Mouse (Mus musculus) small intestine, adult 2 months (tissue): ENCODE data around the gene Jkamp. TPM values are rescaled to one million over a fixed set of nuclear protein-coding genes. Genes with fewer than 3 reads are reported as not detected.

ENCODE experiments used
- H3K27ac ChIP-seq: fragments of 200-500 bp; 2 replicates; pipeline ENCODE4 v1.5.1; 2012; ENCODE audit warnings: low read depth, low read length, control low read depth, inconsistent platforms; ENCODE audit not compliant: insufficient read depth
- H3K27me3 ChIP-seq: fragments of 200-500 bp; 2 replicates; pipeline ENCODE4 v1.6.1; 2012; ENCODE audit warnings: mild to moderate bottlenecking, moderate library complexity, low read length, inconsistent platforms; ENCODE audit not compliant: control insufficient read depth, insufficient read depth
- H3K36me3 ChIP-seq: fragments of 200-500 bp; 2 replicates; pipeline ENCODE4 v1.6.1; 2012; ENCODE audit warnings: mild to moderate bottlenecking, low read length, control low read depth, inconsistent platforms; ENCODE audit not compliant: control insufficient read depth, insufficient read depth
- H3K4me1 ChIP-seq: fragments of 200-500 bp; 2 replicates; pipeline ENCODE4 v1.6.1; 2012; ENCODE audit warnings: low read length, inconsistent platforms, mixed read lengths; ENCODE audit not compliant: control insufficient read depth, insufficient read depth, insufficient read length
- H3K4me3 ChIP-seq: fragments of 200-500 bp; 2 replicates; pipeline ENCODE4 v1.5.1; 2012; ENCODE audit warnings: low read depth, mild to moderate bottlenecking, control low read depth, inconsistent platforms, low read length, moderate library complexity
- CTCF ChIP-seq: fragments of 200-500 bp; IDR thresholded peaks from 2 replicates; pipeline ENCODE4 v1.5.1; 2012; ENCODE audit warnings: low read depth, mild to moderate bottlenecking, control low read depth, inconsistent platforms, low read length, moderate library complexity, mixed read lengths; ENCODE audit not compliant: insufficient replicate concordance, insufficient read length; ENCODE audit errors: extremely low read depth
- POLR2A ChIP-seq: fragments of 200-500 bp; IDR thresholded peaks from 2 replicates; pipeline ENCODE4 v1.6.1; 2012; ENCODE audit warnings: low read depth, mild to moderate bottlenecking, control low read depth, inconsistent platforms, low read length, moderate library complexity
- WGBS: fragments of 180-500 bp; shearing (Covaris S2); methylation state at CpG from one replicate; pipeline ENCODE4 v1.1.7; 2018; 5-methylcytosine and 5-hydroxymethylcytosine counted together
- polyA plus RNA-seq: library from polyadenylated mRNA; depleted of rRNA; stranded (reverse); fragments of >200 nt; gene quantifications from 2 replicates; pipeline ENCODE4 v1.2.3, GENCODE M21; 2012; rRNA removed

Jkamp gene
- polyA plus RNA-seq, 1 experiment: 20.4 TPM

DNA sequence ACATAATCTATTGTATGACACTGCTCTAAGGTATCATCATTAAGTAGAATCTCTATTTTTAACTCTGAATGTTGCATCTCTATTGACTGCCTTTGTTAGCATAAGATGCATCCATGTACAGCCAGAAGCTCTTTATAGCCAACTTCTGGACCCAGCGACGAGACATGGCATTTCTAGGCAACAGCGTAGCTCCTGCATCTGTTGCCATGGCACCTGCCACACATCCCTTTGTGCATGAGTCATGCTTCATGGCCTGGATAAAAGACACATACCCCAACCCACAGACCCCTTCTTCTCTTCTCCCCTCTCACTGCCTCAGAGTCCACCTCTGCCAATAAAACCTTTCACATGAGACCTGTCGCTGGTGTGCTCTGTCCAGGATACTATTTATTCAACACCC is 65.4 kb downstream of the Jkamp start:
- no peaks in the 10 kb centered on the region for H3K27me3 ChIP-seq

More for the DNA sequence above, 65.4 kb downstream of the Jkamp start:
- no peak overlapping the region for H3K4me3 ChIP-seq
- H3K4me1 ChIP-seq: no peaks in the 10 kb centered on the region
- H3K36me3 ChIP-seq: no peaks in the 10 kb centered on the region
- H3K27ac ChIP-seq: no peak overlapping the region
- TF ChIP-seq POLR2A (no peak), CTCF (no peak)
- WGBS: 83% methylated on average over 4 of the region's 4 CpGs

Other genes starting within 250 kb of the Jkamp start
- gene Gpr135, start 14.5 kb upstream of the Jkamp start, polyA plus RNA-seq: 0.46 and 0.69 TPM in 2 replicates
- gene L3hypdh, start 150 bp upstream of the Jkamp start, polyA plus RNA-seq: 2.8 and 3.1 TPM in 2 replicates
- gene Ccdc175, start 99.4 kb downstream of the Jkamp start, polyA plus RNA-seq: not detected in 2 replicates